In genomic region chr10:110917521-110917920, GRCm38 (mm10) we compare ENCODE assay signal across 30 mouse cellular contexts.
"Had no signal": no experiment of that assay in that cellular context is flagged by ENCODE, and none has a peak within 500 bp of the region (broad histone marks: within the 10 kb centered on the region; RNA-seq: fewer than 3 reads in every experiment).

No protein-coding gene starts in this region.

- H3K4me3 ChIP-seq: left cerebral cortex, adult 2 months; limb, embryonic 10.5 days; limb, embryonic 12.5 days; limb, embryonic 13.5 days; limb, embryonic 15.5 days; liver, embryonic 12.5 days; liver, embryonic 13.5 days; liver, embryonic 15.5 days; lung, embryonic 15.5 days; megakaryocyte, embryonic 14.5 days; midbrain, embryonic 10.5 days; midbrain, embryonic 12.5 days; midbrain, embryonic 13.5 days; midbrain, embryonic 15.5 days; myocyte; neural tube, embryonic 12.5 days had no signal

- H3K9me3 ChIP-seq: limb, embryonic 10.5 days; limb, embryonic 12.5 days; limb, embryonic 13.5 days; limb, embryonic 15.5 days; liver, embryonic 12.5 days; liver, embryonic 13.5 days; liver, embryonic 15.5 days; lung, embryonic 15.5 days; midbrain, embryonic 12.5 days; midbrain, embryonic 13.5 days; midbrain, embryonic 15.5 days; neural tube, embryonic 12.5 days had no signal

- H3K4me2 ChIP-seq: limb, embryonic 13.5 days; limb, embryonic 15.5 days; liver, embryonic 11.5 days; liver, embryonic 15.5 days; lung, embryonic 14.5 days; lung, embryonic 15.5 days; midbrain, embryonic 12.5 days; midbrain, embryonic 13.5 days; midbrain, embryonic 15.5 days; neural tube, embryonic 12.5 days had no signal

- ATAC-seq: liver, embryonic 12.5 days; liver, postnatal 0 days; midbrain, embryonic 13.5 days; midbrain, embryonic 15.5 days had no signal

- H3K9ac ChIP-seq: limb, embryonic 12.5 days; limb, embryonic 13.5 days; limb, embryonic 15.5 days; liver, embryonic 12.5 days; liver, embryonic 13.5 days; liver, embryonic 14.5 days; liver, embryonic 15.5 days; liver, postnatal 0 days; lung, embryonic 14.5 days; lung, embryonic 15.5 days; midbrain, embryonic 12.5 days; midbrain, embryonic 13.5 days; midbrain, embryonic 15.5 days; neural tube, embryonic 12.5 days had no signal

- H3K36me3 ChIP-seq: limb, embryonic 10.5 days; limb, embryonic 12.5 days; limb, embryonic 13.5 days; limb, embryonic 15.5 days; liver, embryonic 12.5 days; liver, embryonic 13.5 days; liver, embryonic 15.5 days; lung, embryonic 15.5 days; midbrain, embryonic 10.5 days; midbrain, embryonic 12.5 days; midbrain, embryonic 13.5 days; midbrain, embryonic 15.5 days; neural tube, embryonic 12.5 days had no signal

- H3K27me3 ChIP-seq: limb, embryonic 12.5 days; limb, embryonic 13.5 days; limb, embryonic 15.5 days; lung, embryonic 15.5 days; midbrain, embryonic 15.5 days; neural tube, embryonic 12.5 days had no signal

- H3K27ac ChIP-seq: left cerebral cortex, adult 2 months; limb, embryonic 15.5 days; liver, embryonic 12.5 days; liver, embryonic 13.5 days; liver, embryonic 14.5 days; liver, embryonic 15.5 days; lung, embryonic 15.5 days; macrophage; midbrain, embryonic 10.5 days; midbrain, embryonic 12.5 days; midbrain, embryonic 13.5 days; midbrain, embryonic 15.5 days; neural tube, embryonic 12.5 days had no signal

- DNase-seq: left cerebral cortex, postnatal 4 days; liver; liver, embryonic 13.5 days; liver, postnatal 0 days; lung, adult 18-20 months; lung, adult 2 months; lung, embryonic 14.5 days; lung, postnatal 10 days; lung, postnatal 14 days; lung, postnatal 36 days; lung, postnatal 4 days; midbrain, embryonic 14.5 days had no signal
